ENCODE assay signal across 27 mouse cellular contexts in genomic region chr9:10015129-10015528, GRCm38 (mm10).
"Had no signal": no experiment of that assay in that cellular context is flagged by ENCODE, and none has a peak within 500 bp of the region (broad histone marks: within the 10 kb centered on the region; RNA-seq: fewer than 3 reads in every experiment).

No protein-coding gene starts in this region.

- H3K27me3 ChIP-seq: embryonic facial prominence, embryonic 15.5 days; forebrain, embryonic 12.5 days; forebrain, embryonic 13.5 days; forebrain, embryonic 15.5 days had no signal

- H3K4me1 ChIP-seq: embryonic facial prominence, embryonic 15.5 days; forebrain, embryonic 10.5 days; forebrain, embryonic 12.5 days; forebrain, embryonic 13.5 days; forebrain, embryonic 15.5 days; heart, embryonic 10.5 days had no signal

- H3K27ac ChIP-seq: embryonic facial prominence, embryonic 15.5 days; forebrain, embryonic 10.5 days; forebrain, embryonic 12.5 days; forebrain, embryonic 13.5 days; forebrain, embryonic 15.5 days; gastrocnemius, adult 2 months; heart, adult 2 months; heart, embryonic 10.5 days had no signal

- H3K4me2 ChIP-seq: embryonic facial prominence, embryonic 15.5 days; forebrain, embryonic 12.5 days; forebrain, embryonic 13.5 days; forebrain, embryonic 15.5 days; heart, embryonic 11.5 days had no signal

- H3K36me3 ChIP-seq: embryonic facial prominence, embryonic 15.5 days; forebrain, embryonic 10.5 days; forebrain, embryonic 12.5 days; forebrain, embryonic 15.5 days; heart, embryonic 10.5 days had no signal

- ATAC-seq: forebrain, embryonic 13.5 days; forebrain, embryonic 14.5 days; forebrain, embryonic 15.5 days; forebrain, embryonic 16.5 days; forebrain, postnatal 0 days had no signal

- H3K9me3 ChIP-seq: embryonic facial prominence, embryonic 15.5 days; forebrain, embryonic 10.5 days; forebrain, embryonic 12.5 days; forebrain, embryonic 13.5 days; forebrain, embryonic 15.5 days; heart, embryonic 10.5 days had no signal

- DNase-seq: cerebellum, adult 2 months; cerebellum, adult 8-10 months; cerebellum, adult 9-10 months; cerebellum, adult 9-11 months; cerebellum, postnatal 10 days; cerebellum, postnatal 14 days; cerebellum, postnatal 25 days; cerebellum, postnatal 36 days; embryo, embryonic 11 days; forebrain, postnatal 0 days; gastrocnemius, adult 2 months; gastrocnemius, postnatal 10 days; gastrocnemius, postnatal 14 days; gastrocnemius, postnatal 25 days; gastrocnemius, postnatal 36 days; heart, adult 18-20 months; heart, adult 2 months had no signal

- H3K9ac ChIP-seq: embryonic facial prominence, embryonic 15.5 days; forebrain, embryonic 12.5 days; forebrain, embryonic 13.5 days; forebrain, embryonic 15.5 days; forebrain, postnatal 0 days had no signal

- H3K4me3 ChIP-seq: embryonic facial prominence, embryonic 15.5 days; erythroblast, embryonic 14.5 days; forebrain, embryonic 10.5 days; forebrain, embryonic 12.5 days; forebrain, embryonic 13.5 days; forebrain, embryonic 15.5 days; gastrocnemius, adult 2 months; heart, adult 2 months; heart, embryonic 10.5 days had no signal
